Mouse (Mus musculus) T-helper 1 cell (primary cell): Measurements from ENCODE around the gene Taf13.

Experiments
- in situ Hi-C: fragments of 300-600 bp; cut with MboI, MseI; formaldehyde crosslinking; loops from one replicate; pipeline ENCODE4 v1.15.1; 2025; ENCODE audit warnings: high pct_unique_total_duplicates

Gene Taf13

DNA sequence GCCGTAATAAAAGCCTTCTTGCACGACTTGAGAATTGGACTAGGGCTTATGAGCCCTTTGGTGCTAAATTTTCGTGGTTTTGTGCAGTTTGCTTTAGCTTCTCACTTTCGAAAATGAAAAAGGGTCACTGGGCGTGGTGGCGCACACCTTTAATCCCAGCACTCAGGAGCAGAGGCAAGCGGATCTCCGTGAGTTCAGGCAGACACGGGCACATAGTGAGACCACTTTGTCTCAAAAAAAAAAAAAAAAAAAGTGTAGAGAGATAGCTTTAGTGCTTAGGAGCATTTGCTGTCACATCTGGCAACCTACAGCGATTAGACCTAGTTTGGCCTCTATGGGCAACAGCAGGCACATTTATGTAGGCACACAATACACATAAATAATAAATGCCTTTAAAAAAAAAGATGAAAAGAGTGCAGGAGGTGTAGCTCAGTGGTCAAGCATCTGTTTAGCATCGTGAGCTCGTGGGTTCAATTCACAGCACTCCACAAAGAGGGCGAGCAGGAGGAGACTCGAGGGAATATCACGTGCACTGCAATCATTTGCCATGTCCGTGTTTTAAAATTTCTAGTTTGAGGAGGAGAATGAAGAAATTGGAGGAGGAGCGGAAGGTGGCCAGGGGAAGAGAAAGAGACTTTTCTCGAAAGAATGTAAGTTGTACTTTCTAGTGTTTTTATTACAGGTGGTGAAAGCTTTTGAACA lies 962 bp downstream of the Taf13 start:
- in situ Hi-C loops = no loop called here

DNA sequence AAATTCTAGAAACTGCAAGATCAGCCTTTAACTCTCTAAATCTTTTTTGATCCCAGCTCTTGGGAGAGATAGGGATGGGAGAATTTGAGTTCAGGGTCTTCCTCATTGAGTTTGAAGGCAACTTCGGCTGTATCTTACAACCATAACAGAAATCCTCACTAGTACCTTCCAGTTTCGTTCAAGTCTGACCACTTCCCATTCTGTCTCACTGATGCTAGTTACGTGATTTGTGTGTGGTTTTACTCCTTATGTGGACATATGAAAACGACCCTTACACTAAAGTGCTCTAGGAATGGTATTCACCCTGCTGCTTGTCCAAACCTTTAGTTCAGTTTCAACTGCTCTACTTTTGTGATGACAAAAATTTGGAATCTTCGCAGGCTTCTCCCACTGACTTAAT lies 2.5 kb downstream of the Taf13 start:
- in situ Hi-C loops = no loop called here

DNA sequence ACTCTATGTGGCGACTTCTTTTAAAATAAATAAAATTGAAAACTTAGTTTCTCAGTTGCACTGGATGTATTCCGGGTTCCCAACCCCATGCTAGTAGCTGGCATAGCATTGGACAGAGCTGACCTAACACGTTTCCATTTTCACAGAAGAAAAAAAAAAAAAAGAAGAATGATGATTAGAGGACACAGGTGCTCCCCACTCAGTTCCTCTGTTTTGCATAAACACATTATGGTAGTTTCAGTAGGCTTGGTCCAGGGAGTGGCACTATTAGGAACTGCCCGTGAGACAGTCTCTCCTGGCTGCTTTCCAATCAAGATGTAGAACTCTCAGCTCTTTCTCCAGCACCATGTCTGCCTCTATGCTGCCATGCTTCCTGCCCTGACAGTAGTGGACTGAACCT lies 13.1 kb downstream of the Taf13 start:
- in situ Hi-C loops = no loop called here

DNA sequence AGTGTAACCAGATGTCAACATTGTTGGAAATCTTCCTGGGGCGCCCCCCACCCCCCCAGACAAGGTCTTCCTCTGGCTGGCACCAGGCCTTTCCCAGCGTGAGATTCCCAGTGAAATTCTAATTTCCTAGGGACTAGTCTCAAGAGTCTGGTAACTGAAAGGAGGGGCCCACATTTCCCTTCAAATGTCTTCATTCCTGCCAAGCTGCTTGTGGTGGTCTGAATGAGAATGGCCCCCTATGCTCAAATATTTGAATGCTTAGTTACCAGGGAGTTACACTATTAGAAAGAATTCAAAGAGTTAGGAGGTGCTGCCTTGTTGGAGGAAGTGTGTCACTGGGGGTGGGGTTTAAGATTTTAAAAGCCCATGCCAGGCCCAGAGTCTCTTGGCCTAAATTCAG lies 16.9 kb downstream of the Taf13 start:
- in situ Hi-C loops = no loop called here

DNA sequence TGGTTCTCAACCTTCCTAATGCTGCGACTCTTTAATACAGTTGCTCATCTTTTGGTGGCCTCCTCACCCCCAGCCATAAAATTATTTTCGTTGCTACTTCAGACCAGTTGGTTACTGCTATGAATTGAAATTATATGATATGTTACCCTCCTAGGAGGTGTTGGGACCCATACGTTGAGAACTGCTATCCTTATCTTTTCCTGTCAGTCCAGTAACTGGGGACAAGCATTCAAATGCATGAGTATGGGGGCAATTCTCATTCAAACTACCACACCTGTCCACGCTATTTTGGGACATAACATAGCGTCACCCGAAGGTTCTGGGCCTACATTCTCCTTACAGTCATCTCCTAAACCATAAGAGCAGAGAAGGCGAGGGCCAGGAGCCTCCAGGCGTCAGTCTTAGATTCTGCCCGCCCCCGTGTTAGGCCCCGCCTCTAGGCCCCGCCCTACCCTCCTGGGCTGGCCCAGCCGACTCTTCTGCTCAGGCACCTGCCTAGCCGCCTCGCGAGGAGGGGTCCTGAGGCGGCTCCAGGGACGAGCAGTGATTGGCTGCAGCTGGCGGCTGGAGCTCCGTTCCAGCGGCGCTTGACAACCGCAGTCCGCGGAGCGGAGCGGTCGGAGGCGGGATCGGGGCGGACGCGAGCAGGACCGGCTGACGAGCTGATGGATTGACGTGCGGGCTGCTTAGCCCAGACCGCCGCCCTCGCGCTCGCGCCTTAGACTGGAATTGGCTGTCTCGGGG lies 19.5 kb downstream of the Taf13 start, which contains the start of gene Wdr47:
Gene Wdr47 (plus strand): TSS at position 494 of the 744 bp plus-strand sequence.
- in situ Hi-C loops = no loop called here

DNA sequence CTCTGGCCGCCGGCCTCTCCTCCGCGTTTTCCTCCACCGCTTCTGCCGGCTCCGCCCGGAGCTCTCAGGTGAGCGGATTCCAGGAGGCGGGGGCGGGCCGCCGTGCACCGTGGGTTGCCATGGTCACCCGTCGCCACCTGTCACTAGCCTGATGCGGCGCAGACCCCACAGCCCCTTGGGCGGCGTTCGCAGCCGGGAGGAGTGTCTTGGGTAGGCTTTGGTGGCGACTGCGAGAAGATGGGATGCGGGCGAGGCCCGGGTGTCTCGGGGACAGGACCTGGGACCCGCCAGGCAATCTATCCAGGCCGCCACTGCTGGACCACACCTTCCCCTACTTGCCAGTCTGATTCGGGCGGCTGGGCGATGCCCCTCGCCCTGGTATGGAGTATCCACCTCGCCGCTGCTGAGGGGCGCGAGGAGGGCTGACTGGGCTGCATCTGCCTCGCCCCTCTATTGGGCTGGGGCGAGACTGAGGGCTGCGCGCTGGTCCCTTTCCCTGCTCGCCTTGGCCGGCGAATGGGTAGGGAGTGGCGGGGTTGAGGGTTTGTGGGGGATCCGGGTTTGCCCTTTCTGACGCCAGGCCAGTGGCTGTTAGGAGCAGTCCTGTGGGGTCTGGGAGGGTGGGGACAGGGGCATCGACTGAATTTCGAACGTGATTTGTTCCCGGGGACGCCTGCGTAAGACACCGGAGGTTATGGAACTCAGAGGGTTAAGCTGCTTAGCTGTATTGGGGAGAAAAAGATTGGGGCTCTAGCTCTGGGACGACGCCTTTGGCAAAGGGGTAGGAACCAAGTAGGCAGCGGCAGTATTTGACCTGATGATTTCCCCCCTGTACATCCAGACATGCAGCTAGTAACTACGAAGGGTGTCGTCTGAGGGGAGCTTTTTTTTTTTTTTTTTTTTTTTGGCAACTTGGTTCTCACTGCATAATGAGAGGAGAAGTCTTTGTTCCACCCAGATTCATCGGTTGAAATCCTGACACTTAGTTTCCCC lies 20.3 kb downstream of the Taf13 start:
- in situ Hi-C loops = no loop called here

DNA sequence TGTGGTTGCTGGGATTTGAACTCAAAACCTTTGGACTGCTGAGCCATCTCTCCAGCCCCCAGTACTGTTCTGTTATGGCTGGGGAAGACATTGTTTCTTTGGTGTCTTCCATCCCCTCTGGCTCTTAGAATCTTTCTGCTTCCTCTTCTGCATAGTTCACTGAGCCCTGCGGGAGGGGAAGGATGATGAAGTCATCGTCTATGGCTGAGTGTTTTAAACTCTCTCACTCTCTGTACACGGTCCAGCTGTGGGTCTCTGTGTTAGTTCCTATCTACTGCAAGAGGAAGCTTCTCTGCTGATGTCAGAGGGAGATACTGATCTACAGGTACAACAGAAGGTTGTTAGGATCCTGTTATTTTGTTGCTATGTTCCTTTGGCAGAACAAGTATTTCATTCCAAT lies 37.4 kb downstream of the Taf13 start:
- in situ Hi-C loops = no loop called here
